Mouse (Mus musculus) kidney, postnatal 0 days (tissue): Measurements from ENCODE around the gene Znrf1. TPM values are rescaled to one million over a fixed set of nuclear protein-coding genes. Genes with fewer than 3 reads are reported as not detected.
A peak's percentile ranks its signal among the peaks of the same experiment; 100 is the strongest.

Experiments
- ATAC-seq: fragments of 200-750 bp; cut with Nextera tagmentation; replicated peaks from 2 replicates; pipeline ENCODE4 v1.8.0; 2017; ENCODE audit warnings: low read depth, moderate number of reproducible peaks, moderate TSS enrichment, moderate library complexity; ENCODE audit not compliant: low FRiP score
- DNase-seq: peaks from one replicate; pipeline ENCODE4 v3.0.0-alpha.2; 2016; ENCODE audit warnings: low spot score
- H3K27ac ChIP-seq: fragments of 300-500 bp; sonication (generic); 2 replicates; pipeline ENCODE4 v1.5.1; 2014; ENCODE audit warnings: mild to moderate bottlenecking
- H3K27me3 ChIP-seq: fragments of 300-500 bp; sonication (generic); 2 replicates; pipeline ENCODE4 v1.6.1; 2014; ENCODE audit warnings: low read length, mixed read lengths; ENCODE audit not compliant: insufficient read depth
- H3K36me3 ChIP-seq: fragments of 300-500 bp; sonication (generic); 2 replicates; pipeline ENCODE4 v1.6.1; 2014; ENCODE audit warnings: low read length, mixed read lengths; ENCODE audit not compliant: insufficient read depth
- H3K4me1 ChIP-seq: fragments of 300-500 bp; sonication (generic); replicated peaks from 2 replicates; pipeline ENCODE4 v1.6.1; 2014; ENCODE audit warnings: antibody characterized with exemption, low read length, mixed read lengths; ENCODE audit not compliant: insufficient read depth
- H3K4me2 ChIP-seq: fragments of 300-500 bp; sonication (generic); 2 replicates; pipeline ENCODE4 v1.6.1; 2014; ENCODE audit warnings: mild to moderate bottlenecking, low read length, moderate library complexity, mixed read lengths
- H3K4me3 ChIP-seq: fragments of 300-500 bp; sonication (generic); replicated peaks from 2 replicates; pipeline ENCODE4 v1.5.1; 2014; ENCODE audit warnings: low read depth, low read length
- H3K9ac ChIP-seq: fragments of 300-500 bp; sonication (generic); 2 replicates; pipeline ENCODE4 v1.6.1; 2014; ENCODE audit warnings: low read depth, low read length
- H3K9me3 ChIP-seq: fragments of 300-500 bp; sonication (generic); replicated peaks from 2 replicates; pipeline ENCODE4 v1.6.1; 2016; ENCODE audit warnings: low read length, inconsistent platforms, mixed read lengths
- CTCF ChIP-seq: IDR thresholded peaks from 2 replicates; pipeline ENCODE4 v1.5.1; 2016; ENCODE audit warnings: antibody characterized with exemption, low read depth, mild to moderate bottlenecking, moderate library complexity
- WGBS: fragments of 180-500 bp; shearing (Covaris S2); extraction: QIAGEN DNeasy Blood & Tissue Kit; methylation state at CpG from one replicate; pipeline ENCODE4 v1.1.7; 2014; 5-methylcytosine and 5-hydroxymethylcytosine counted together
- polyA plus RNA-seq: library from polyadenylated mRNA; unstranded; fragments of >200 nt; fragmentation: Nextera tagmentation; extraction: Ambion mirVana; gene quantifications from 2 replicates; pipeline ENCODE4 v1.2.1, GENCODE M21; 2015

Gene Znrf1
- polyA plus RNA-seq, 1 experiment from 2014 or later, result 22.5 TPM

GRCm38 (mm10) chr8:111628401-111628800 is 92.5 kb downstream of the Znrf1 start:
- H3K9me3 ChIP-seq, result no peaks in the 10 kb centered on the region
- 88% methylated on average over 12 of the region's 12 CpGs for WGBS

GRCm38 (mm10) chr8:111628894-111629501 is 93.1 kb downstream of the Znrf1 start:
- WGBS, result 87% methylated on average over 19 of the region's 19 CpGs
- Histone ChIP-seq H3K4me2 (no peak overlapping the region), H3K27me3 (no peaks in the 10 kb centered on the region), H3K27ac (no peak overlapping the region), H3K9me3 (no peaks in the 10 kb centered on the region), H3K4me3 (no peak overlapping the region), H3K36me3 (no peaks in the 10 kb centered on the region), H3K4me1 (0 out of 2 replicates have a peak, but pooled peaks cover 3% of the 10 kb centered on the region), H3K9ac (no peak overlapping the region)
- TF ChIP-seq CTCF, result no peak
- ATAC-seq (no peak), DNase-seq (no peak)

More at GRCm38 (mm10) chr8:111628401-111628800, 92.5 kb downstream of the Znrf1 start:
- no peak overlapping the region for H3K9ac ChIP-seq
- TF ChIP-seq CTCF, result no peak
- ATAC-seq, result no peak
- no peak overlapping the region for H3K4me3 ChIP-seq
- no peaks in the 10 kb centered on the region for H3K27me3 ChIP-seq
- DNase-seq, result no peak
- 0 out of 2 replicates have a peak, but pooled peaks cover 3% of the 10 kb centered on the region for H3K4me1 ChIP-seq
- H3K4me2 ChIP-seq, result no peak overlapping the region
- no peak overlapping the region for H3K27ac ChIP-seq
- no peaks in the 10 kb centered on the region for H3K36me3 ChIP-seq

GRCm38 (mm10) chr8:111630105-111630521 is 94.2 kb downstream of the Znrf1 start, which contains the start of gene Ldhd:
Ldhd (minus strand) TSS chr8:111630374.
- 25% methylated on average over 13 of the region's 13 CpGs for WGBS
- ATAC-seq (peak; percentile 83), DNase-seq (peak; percentile 67)
- Histone ChIP-seq H3K27ac (no peak within 1 kb of the TSS), H3K4me2 (peak within 1 kb of the TSS; percentile 63), H3K4me1 (0 out of 2 replicates have a peak, but pooled peaks cover 3% of the 10 kb centered on the region), H3K9ac (peak within 1 kb of the TSS; percentile 57), H3K4me3 (peak within 1 kb of the TSS; percentile 45), H3K27me3 (no peaks in the 10 kb centered on the region), H3K9me3 (no peaks in the 10 kb centered on the region), H3K36me3 (no peaks in the 10 kb centered on the region)
- TF ChIP-seq CTCF, result no peak

GRCm38 (mm10) chr8:111631589-111631988 is 95.7 kb downstream of the Znrf1 start:
- DNase-seq (no peak), ATAC-seq (no peak)
- Histone ChIP-seq H3K36me3 (no peaks in the 10 kb centered on the region), H3K27me3 (no peaks in the 10 kb centered on the region), H3K9ac (no peak overlapping the region), H3K4me2 (no peak overlapping the region), H3K4me1 (0 out of 2 replicates have a peak, but pooled peaks cover 3% of the 10 kb centered on the region), H3K27ac (no peak overlapping the region), H3K4me3 (no peak overlapping the region), H3K9me3 (no peaks in the 10 kb centered on the region)
- TF ChIP-seq CTCF, result no peak
- WGBS, result 74% methylated on average over 8 of the region's 8 CpGs

GRCm38 (mm10) chr8:111632976-111633375 is 97.1 kb downstream of the Znrf1 start:
- H3K27ac ChIP-seq, result no peak overlapping the region
- no peak overlapping the region for H3K4me3 ChIP-seq
- H3K4me2 ChIP-seq, result no peak overlapping the region
- no peaks in the 10 kb centered on the region for H3K36me3 ChIP-seq
- TF ChIP-seq CTCF, result no peak
- H3K9me3 ChIP-seq, result no peaks in the 10 kb centered on the region
- DNase-seq (no peak), ATAC-seq (no peak)
- no peaks in the 10 kb centered on the region for H3K27me3 ChIP-seq
- 87% methylated on average over 3 of the region's 3 CpGs for WGBS
- H3K9ac ChIP-seq, result no peak overlapping the region
- H3K4me1 ChIP-seq, result 0 out of 2 replicates have a peak, but pooled peaks cover 3% of the 10 kb centered on the region

GRCm38 (mm10) chr8:111638086-111638485 is 102.2 kb downstream of the Znrf1 start:
- ATAC-seq (no peak), DNase-seq (no peak)
- Histone ChIP-seq H3K4me3 (no peak overlapping the region), H3K27ac (no peak overlapping the region), H3K4me2 (no peak overlapping the region), H3K27me3 (no peaks in the 10 kb centered on the region), H3K9ac (no peak overlapping the region), H3K9me3 (no peaks in the 10 kb centered on the region), H3K36me3 (no peaks in the 10 kb centered on the region), H3K4me1 (no peaks in the 10 kb centered on the region; the same call in 1 of the 2 replicates)
- TF ChIP-seq CTCF, result no peak
